Mouse (Mus musculus) MEL (cell line): ENCODE data around the gene Card14. TPM values are rescaled to one million over a fixed set of nuclear protein-coding genes. Genes with fewer than 3 reads are reported as not detected.

Source experiments
- DNase-seq: peaks from one replicate; pipeline ENCODE4 v3.0.0; 2011; ENCODE audit warnings: low read depth, low spot score
- H3K27ac ChIP-seq: 2 replicates; pipeline ENCODE4 v1.5.1; 2012; ENCODE audit warnings: low read depth, mild to moderate bottlenecking, control low read depth, low read length, moderate library complexity; ENCODE audit not compliant: control insufficient read depth
- H3K27me3 ChIP-seq, 2 experiments: fragments of 150-350 bp in 1 of 2; sonication (generic) in 1 of 2; 2 replicates each; pipeline ENCODE4 v1.6.1; 2012; ENCODE audit warnings: low read length in 2 of 2, mild to moderate bottlenecking in 2 of 2, improper control_type of control experiment in 1 of 2, moderate library complexity in 1 of 2; ENCODE audit not compliant: insufficient read depth in 2 of 2, control insufficient read depth in 1 of 2
- H3K36me3 ChIP-seq, 2 experiments: 2 replicates each; pipeline ENCODE4 v1.6.1; 2012 to 2014; ENCODE audit warnings: low read length in 2 of 2, improper control_type of control experiment in 1 of 2, inconsistent platforms in 1 of 2, mild to moderate bottlenecking in 1 of 2; ENCODE audit not compliant: insufficient read depth in 2 of 2, control insufficient read depth in 1 of 2
- H3K4me1 ChIP-seq, 2 experiments: fragments of 150-350 bp in 1 of 2; sonication (generic) in 1 of 2; 2 replicates each; pipeline ENCODE4 v1.6.1; 2012; ENCODE audit warnings: low read length in 2 of 2, improper control_type of control experiment in 1 of 2, mild to moderate bottlenecking in 1 of 2; ENCODE audit not compliant: insufficient read depth in 2 of 2, control insufficient read depth in 1 of 2
- H3K4me3 ChIP-seq, 2 experiments: fragments of 150-350 bp in 1 of 2; sonication (generic) in 1 of 2; 2 replicates each; pipeline ENCODE4 v1.5.1; 2012; ENCODE audit warnings: low read depth in 2 of 2, low read length in 2 of 2, mild to moderate bottlenecking in 2 of 2, moderate library complexity in 2 of 2, control low read depth in 1 of 2, improper control_type of control experiment in 1 of 2; ENCODE audit not compliant: control insufficient read depth in 1 of 2, insufficient read depth in 1 of 2
- H3K79me2 ChIP-seq: 2 replicates; pipeline ENCODE4 v1.6.1; 2012; ENCODE audit warnings: mild to moderate bottlenecking, low read length, moderate library complexity; ENCODE audit not compliant: control insufficient read depth, poor library complexity, insufficient read depth
- H3K9ac ChIP-seq: 2 replicates; pipeline ENCODE4 v1.6.1; 2012; ENCODE audit warnings: low read depth, mild to moderate bottlenecking, control low read depth, low read length, moderate library complexity; ENCODE audit not compliant: control insufficient read depth, poor library complexity, severe bottlenecking
- H3K9me3 ChIP-seq: fragments of 150-350 bp; sonication (generic); replicated peaks from 2 replicates; pipeline ENCODE4 v1.6.1; 2012; ENCODE audit warnings: mild to moderate bottlenecking, low read length, improper control_type of control experiment, moderate library complexity; ENCODE audit not compliant: insufficient read depth
- CHD1 ChIP-seq: IDR thresholded peaks from 2 replicates; pipeline ENCODE4 v1.6.1; 2012; ENCODE audit warnings: low read depth, mild to moderate bottlenecking, inconsistent platforms, low read length, improper control_type of control experiment
- CTCF ChIP-seq, 3 experiments: IDR thresholded peaks in 2 of 3; conservative IDR thresholded peaks in 1 of 3; 2 replicates each; pipeline ENCODE4 v1.5.1; 2011 to 2012; ENCODE audit warnings: low read length in 3 of 3, low read depth in 2 of 3, mild to moderate bottlenecking in 2 of 3, improper control_type of control experiment in 1 of 3, inconsistent platforms in 1 of 3, mixed read lengths in 1 of 3, moderate library complexity in 1 of 3; ENCODE audit not compliant: control insufficient read depth in 1 of 3, insufficient read depth in 1 of 3, poor library complexity in 1 of 3, severe bottlenecking in 1 of 3
- E2F4 ChIP-seq: IDR thresholded peaks from 2 replicates; pipeline ENCODE4 v1.6.1; 2011; ENCODE audit warnings: low read depth, low read length, improper control_type of control experiment, borderline replicate concordance
- ELF1 ChIP-seq: IDR thresholded peaks from 2 replicates; pipeline ENCODE4 v1.6.1; 2014; ENCODE audit warnings: low read depth, mild to moderate bottlenecking, inconsistent platforms, low read length, improper control_type of control experiment, moderate library complexity
- HCFC1 ChIP-seq: IDR thresholded peaks from 2 replicates; pipeline ENCODE4 v1.6.1; 2012; ENCODE audit warnings: low read depth, mild to moderate bottlenecking, inconsistent platforms, low read length, improper control_type of control experiment, moderate library complexity
- KAT2A ChIP-seq: conservative IDR thresholded peaks from 2 replicates; pipeline ENCODE4 v1.6.1; 2012; ENCODE audit warnings: low read depth, low read length, improper control_type of control experiment, inconsistent platforms
- MAX ChIP-seq: IDR thresholded peaks from 2 replicates; pipeline ENCODE4 v1.6.1; 2011; ENCODE audit warnings: low read length, improper control_type of control experiment
- MEF2A ChIP-seq: IDR thresholded peaks from 2 replicates; pipeline ENCODE4 v1.6.1; 2014; ENCODE audit warnings: low read depth, mild to moderate bottlenecking, inconsistent platforms, low read length, improper control_type of control experiment; ENCODE audit not compliant: poor library complexity, insufficient replicate concordance, severe bottlenecking; ENCODE audit errors: extremely low read depth
- MYB ChIP-seq: IDR thresholded peaks from 2 replicates; pipeline ENCODE4 v1.6.1; 2011; ENCODE audit warnings: mild to moderate bottlenecking, low read depth, low read length, improper control_type of control experiment
- RAD21 ChIP-seq: IDR thresholded peaks from 2 replicates; pipeline ENCODE4 v1.6.1; 2011; ENCODE audit warnings: mild to moderate bottlenecking, low read depth, low read length, improper control_type of control experiment
- SMC3 ChIP-seq: IDR thresholded peaks from 2 replicates; pipeline ENCODE4 v1.6.1; 2011; ENCODE audit warnings: low read depth, low read length, improper control_type of control experiment
- USF1 ChIP-seq: IDR thresholded peaks from 2 replicates; pipeline ENCODE4 v1.6.1; 2014; ENCODE audit warnings: low read depth, mild to moderate bottlenecking, inconsistent platforms, low read length, improper control_type of control experiment, moderate library complexity
- USF2 ChIP-seq, 2 experiments: IDR thresholded peaks; 2 replicates each; pipeline ENCODE4 v1.6.1; 2011 to 2012; ENCODE audit warnings: improper control_type of control experiment in 2 of 2, low read length in 2 of 2, borderline replicate concordance in 1 of 2, inconsistent platforms in 1 of 2, low read depth in 1 of 2, mild to moderate bottlenecking in 1 of 2; ENCODE audit not compliant: insufficient read depth in 1 of 2
- ZC3H11A ChIP-seq: IDR thresholded peaks from 2 replicates; pipeline ENCODE4 v1.6.1; 2012; ENCODE audit warnings: low read depth, mild to moderate bottlenecking, inconsistent platforms, low read length, improper control_type of control experiment
- polyA plus RNA-seq, 2 experiments: library from polyadenylated mRNA; stranded (reverse) in 1 of 2; unstranded in 1 of 2; fragments of >175 nt in 1 of 2; fragments of >200 nt in 1 of 2; gene quantifications; 2 replicates each; pipeline versions ENCODE4 v1.2.1 to v1.2.4; 2012; ENCODE audit warnings: low replicate concordance in 2 of 2, low read depth in 1 of 2; ENCODE audit not compliant: insufficient read length in 2 of 2, insufficient read depth in 1 of 2, missing spikeins in 1 of 2
- total RNA-seq: library from RNA; depleted of rRNA; stranded (reverse); fragments of 300-350 nt; gene quantifications from 2 replicates; pipeline ENCODE4 v1.2.3, GENCODE M21; 2012; rRNA removed

The Card14 gene
- total and polyA plus RNA-seq, 3 experiments, result not detected

DNA sequence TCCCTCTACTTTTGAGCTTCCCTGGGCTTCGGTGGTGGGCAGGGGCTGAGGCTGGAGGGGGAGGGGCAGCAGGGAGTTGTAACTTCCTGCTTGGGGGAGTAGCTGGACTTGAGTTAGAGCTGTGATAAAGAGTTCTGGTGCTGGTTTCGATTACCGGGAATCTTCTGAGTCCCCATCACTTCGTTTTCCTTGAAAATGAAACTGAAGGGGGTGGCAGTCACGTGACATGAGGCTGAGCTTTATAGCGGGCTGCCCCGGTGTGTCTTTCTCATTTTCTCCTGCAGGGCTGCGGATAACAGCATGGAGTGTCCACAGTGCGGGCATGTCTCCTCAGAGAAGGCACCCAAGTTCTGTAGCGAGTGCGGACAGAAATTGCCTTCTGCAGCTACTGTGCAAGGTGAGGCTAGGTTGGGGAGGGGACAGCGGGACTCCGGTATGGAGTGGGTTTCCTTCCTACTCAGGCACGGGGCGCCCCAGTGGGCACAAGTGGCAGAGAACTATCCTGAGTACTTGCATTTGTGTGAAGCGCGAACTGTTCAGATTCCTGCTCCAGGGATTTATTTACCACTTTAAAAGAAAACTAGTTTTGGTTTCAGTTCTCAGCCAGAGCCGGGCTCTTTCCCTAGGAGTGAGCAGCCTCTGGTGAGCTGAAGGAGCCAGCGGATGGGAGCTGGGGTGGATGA lies 85.4 kb downstream of the Card14 start, which contains the start of gene Rnf213 (continued):
- TF ChIP-seq USF1, result peak; percentile 98

DNA sequence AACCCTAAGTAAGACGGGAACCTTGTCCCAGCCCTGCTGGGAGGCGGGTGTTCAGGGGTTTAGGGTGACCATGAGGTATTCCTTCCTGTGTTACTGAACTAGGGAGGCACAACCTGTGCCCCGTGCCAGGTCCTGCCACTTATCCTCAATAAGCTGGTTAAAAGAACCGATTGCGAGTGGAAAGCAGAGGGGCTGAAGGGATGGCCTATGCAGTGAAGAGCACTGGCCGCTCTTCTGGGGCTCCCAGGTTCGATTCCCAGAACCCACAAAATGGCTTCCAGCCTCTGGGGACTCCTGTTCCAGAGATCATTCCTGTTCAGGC lies 85.9 kb downstream of the Card14 start:
- TF ChIP-seq MYB, result no peak
- 0 out of 2 replicates have a peak, but pooled peaks have one; percentile 9 for TF ChIP-seq ELF1
- TF ChIP-seq E2F4, result no peak
- no peak for TF ChIP-seq MAX
- no peak for TF ChIP-seq KAT2A
- TF ChIP-seq USF1, result peak; percentile 3; the same call in 1 of the 2 replicates
- TF ChIP-seq, all 39 proteins: peak for 2
- Histone ChIP-seq H3K36me3 (peaks cover 0 to 5% of the 10 kb centered on the region in 2 experiments; a peak in 1 of 4 replicates), H3K79me2 (no peaks in the 10 kb centered on the region; the same call in 1 of the 2 replicates), H3K9me3 (no peaks in the 10 kb centered on the region), H3K27me3 (peaks cover 5 to 6% of the 10 kb centered on the region in 2 experiments), H3K4me3 (peak overlapping the region; percentile 75 to 80), H3K4me1 (peaks cover 6 to 25% of the 10 kb centered on the region in 2 experiments), H3K9ac (peak overlapping the region; percentile 67), H3K27ac (no peak overlapping the region; the same call in 1 of the 2 replicates)
- DNase-seq, result no peak

DNA sequence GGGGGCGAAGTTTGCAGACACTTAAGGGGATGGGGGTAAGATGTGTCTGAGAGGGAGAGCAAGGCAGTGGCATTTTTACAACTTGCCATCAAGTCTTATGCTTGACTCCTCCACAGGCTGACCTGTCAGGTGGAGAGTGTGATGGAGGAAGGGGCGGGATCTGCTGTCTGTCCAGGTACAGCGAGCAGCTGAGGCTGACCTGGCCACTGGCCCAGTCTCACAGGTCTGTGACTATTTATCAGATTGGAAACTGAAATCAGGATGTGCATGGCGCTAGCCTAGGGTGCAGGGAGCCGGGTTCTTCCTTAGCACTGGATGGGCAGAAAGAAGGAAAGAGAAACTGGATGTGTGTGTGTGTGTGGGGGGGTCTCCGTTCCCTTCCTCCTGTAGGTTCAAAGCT lies 86.6 kb downstream of the Card14 start:
- Histone ChIP-seq H3K27me3 (peaks cover 3 to 6% of the 10 kb centered on the region in 2 experiments), H3K79me2 (no peaks in the 10 kb centered on the region; the same call in 1 of the 2 replicates), H3K9ac (no peak overlapping the region), H3K9me3 (no peaks in the 10 kb centered on the region), H3K4me3 (no peak overlapping the region), H3K36me3 (peaks cover 0 to 5% of the 10 kb centered on the region in 2 experiments; a peak in 1 of 4 replicates), H3K4me1 (peaks cover 6 to 25% of the 10 kb centered on the region in 2 experiments), H3K27ac (no peak overlapping the region)
- DNase-seq, result no peak
- TF ChIP-seq USF2 (IDR thresholded peaks at IDR 0.05; ENCODE audit: borderline replicate concordance in 1 of 2, insufficient read depth in 1 of 2, low read depth in 1 of 2, low read length in 2 of 2) (no peak), MEF2A (no peak), SMC3 (no peak), ZC3H11A (no peak), CHD1 (no peak), RAD21 (no peak), HCFC1 (no peak), CTCF (IDR thresholded peaks at IDR 0.05 in 2 of 3, conservative IDR thresholded peaks at IDR 0.05 in 1 of 3; ENCODE audit: control insufficient read depth in 1 of 3, insufficient read depth in 1 of 3, low read depth in 2 of 3, low read length in 3 of 3, poor library complexity in 1 of 3, severe bottlenecking in 1 of 3) (no peak)

Other genes starting within 250 kb of the Card14 start
- gene Cbx4, start 221.5 kb upstream of the Card14 start, total RNA-seq, result 8.0 and 8.1 TPM in 2 replicates
- 10 to 100 TPM in 1 of 2 experiments, not detected in 1; 22.6 TPM for gene Cbx4, start 221.5 kb upstream of the Card14 start, polyA plus RNA-seq
- gene Tbc1d16, start 79.3 kb upstream of the Card14 start, total RNA-seq, result 12.0 and 13.6 TPM in 2 replicates
- gene Tbc1d16, start 79.3 kb upstream of the Card14 start, polyA plus RNA-seq, result 10 to 100 TPM in 1 of 2 experiments, not detected in 1; 19.2 TPM
- 0.46 and 0.92 TPM in 2 replicates for gene Ccdc40, start 79.2 kb upstream of the Card14 start, total RNA-seq
- 1 to 10 TPM in 1 of 2 experiments, not detected in 1; 1.9 TPM for gene Ccdc40, start 79.2 kb upstream of the Card14 start, polyA plus RNA-seq
- gene Gaa, start 39.9 kb upstream of the Card14 start, total RNA-seq, result 51.4 and 54.1 TPM in 2 replicates
- 10 to 100 TPM in 1 of 2 experiments, not detected in 1; 85.6 TPM for gene Gaa, start 39.9 kb upstream of the Card14 start, polyA plus RNA-seq
- gene Eif4a3, start 7.7 kb upstream of the Card14 start, total RNA-seq, result 509 and 608 TPM in 2 replicates
- 100 to 1,000 TPM; 427 to 521 TPM for gene Eif4a3, start 7.7 kb upstream of the Card14 start, polyA plus RNA-seq
- 0.12 TPM in 1 of 2 replicates, not detected in the other for gene Sgsh, start 47.8 kb downstream of the Card14 start, total RNA-seq
- gene Sgsh, start 47.8 kb downstream of the Card14 start, polyA plus RNA-seq, result under 1 TPM in 1 of 2 experiments, not detected in 1; 0.25 TPM
- not detected in 2 replicates for gene Slc26a11, start 47.8 kb downstream of the Card14 start, total RNA-seq
- gene Slc26a11, start 47.8 kb downstream of the Card14 start, polyA plus RNA-seq, result under 1 TPM in 1 of 2 experiments, not detected in 1; 0.04 TPM
- 6.6 and 11.6 TPM in 2 replicates for gene Rnf213, start 85.3 kb downstream of the Card14 start, total RNA-seq
- gene Rnf213, start 85.3 kb downstream of the Card14 start, polyA plus RNA-seq, result 10 to 100 TPM in 1 of 2 experiments, not detected in 1; 10.7 TPM
- 16.8 and 19.5 TPM in 2 replicates for gene Endov, start 183.6 kb downstream of the Card14 start, total RNA-seq
- gene Endov, start 183.6 kb downstream of the Card14 start, polyA plus RNA-seq, result 10 to 100 TPM in 1 of 2 experiments, not detected in 1; 16.8 TPM
- gene Nptx1, start 240.0 kb downstream of the Card14 start, total RNA-seq, result not detected in 2 replicates
- gene Nptx1, start 240.0 kb downstream of the Card14 start, polyA plus RNA-seq, result not detected